Mouse (Mus musculus) stomach, embryonic 14.5 days (tissue): Measurements from ENCODE around the gene Echdc1. TPM values are rescaled to one million over a fixed set of nuclear protein-coding genes. Genes with fewer than 3 reads are reported as not detected.
A peak's percentile ranks its signal among the peaks of the same experiment; 100 is the strongest.

ENCODE experiments used
- ATAC-seq: fragments of 200-750 bp; cut with Nextera tagmentation; 2 replicates; pipeline ENCODE4 v1.8.0; 2017; ENCODE audit warnings: low read depth, moderate TSS enrichment; ENCODE audit not compliant: insufficient number of reproducible peaks, insufficient read depth, low FRiP score
- H3K27ac ChIP-seq: fragments of 300-500 bp; sonication (generic); 2 replicates; pipeline ENCODE4 v1.5.1; 2014; ENCODE audit warnings: mild to moderate bottlenecking, low read length, moderate library complexity, mixed read lengths
- H3K27me3 ChIP-seq: fragments of 300-500 bp; sonication (generic); 2 replicates; pipeline ENCODE4 v1.6.1; 2014; ENCODE audit warnings: low read length, control low read depth, mixed read lengths; ENCODE audit not compliant: control insufficient read depth, insufficient read depth
- H3K36me3 ChIP-seq: fragments of 300-500 bp; sonication (generic); 2 replicates; pipeline ENCODE4 v1.6.1; 2014; ENCODE audit warnings: mild to moderate bottlenecking, control low read depth, low read length, moderate library complexity, mixed read lengths; ENCODE audit not compliant: control insufficient read depth, insufficient read depth
- H3K4me1 ChIP-seq: fragments of 300-500 bp; sonication (generic); 2 replicates; pipeline ENCODE4 v1.6.1; 2014; ENCODE audit warnings: low read length, control low read depth, mixed read lengths; ENCODE audit not compliant: control insufficient read depth, insufficient read depth
- H3K4me2 ChIP-seq: fragments of 300-500 bp; sonication (generic); replicated peaks from 2 replicates; pipeline ENCODE4 v1.6.1; 2014; ENCODE audit warnings: low read depth, low read length, control low read depth
- H3K4me3 ChIP-seq: fragments of 300-500 bp; sonication (generic); 2 replicates; pipeline ENCODE4 v1.5.1; 2014; ENCODE audit warnings: low read depth, low read length, control low read depth
- H3K9ac ChIP-seq: fragments of 300-500 bp; sonication (generic); replicated peaks from 2 replicates; pipeline ENCODE4 v1.6.1; 2014; ENCODE audit warnings: low read depth, mild to moderate bottlenecking, control low read depth, low read length, moderate library complexity, mixed read lengths
- H3K9me3 ChIP-seq: fragments of 300-500 bp; sonication (generic); 2 replicates; pipeline ENCODE4 v1.6.1; 2016; ENCODE audit warnings: low read depth, low read length, control low read depth; ENCODE audit not compliant: control insufficient read depth
- WGBS: fragments of 180-500 bp; shearing (Covaris S2); extraction: QIAGEN DNeasy Blood & Tissue Kit; methylation state at CpG from one replicate; pipeline ENCODE4 v1.1.7; 2014; 5-methylcytosine and 5-hydroxymethylcytosine counted together
- polyA plus RNA-seq: library from polyadenylated mRNA; unstranded; fragments of >200 nt; fragmentation: Nextera tagmentation; extraction: Ambion mirVana; gene quantifications from 2 replicates; pipeline ENCODE4 v1.2.1, GENCODE M21; 2014

The Echdc1 gene
- polyA plus RNA-seq, 1 experiment from 2014 or later, result 28.2 TPM

GRCm38 (mm10) chr10:29338355-29339056 is 25.5 kb downstream of the Echdc1 start:
- H3K9ac ChIP-seq, result no peak overlapping the region
- ATAC-seq, result no peak
- WGBS, result 52% methylated on average over 4 of the region's 4 CpGs
- H3K36me3 ChIP-seq, result peaks cover 8% of the 10 kb centered on the region
- no peak overlapping the region for H3K4me3 ChIP-seq
- no peaks in the 10 kb centered on the region for H3K4me1 ChIP-seq
- H3K4me2 ChIP-seq, result no peak overlapping the region
- H3K27ac ChIP-seq, result no peak overlapping the region
- no peaks in the 10 kb centered on the region for H3K27me3 ChIP-seq
- H3K9me3 ChIP-seq, result no peaks in the 10 kb centered on the region

- Histone ChIP-seq H3K4me3 (no peak overlapping the region), H3K4me1 (no peaks in the 10 kb centered on the region), H3K9ac (no peak overlapping the region), H3K9me3 (no peaks in the 10 kb centered on the region), H3K4me2 (no peak overlapping the region), H3K27ac (no peak overlapping the region), H3K36me3 (peaks cover 17% of the 10 kb centered on the region), H3K27me3 (no peaks in the 10 kb centered on the region)
- ATAC-seq, result no peak
- WGBS, result 82% methylated on average over 4 of the region's 4 CpGs
Observed at GRCm38 (mm10) chr10:29344232-29344631, 31.3 kb downstream of the Echdc1 start.

GRCm38 (mm10) chr10:29346638-29347037 is 33.7 kb downstream of the Echdc1 start:
- Histone ChIP-seq H3K36me3 (peaks cover 13% of the 10 kb centered on the region), H3K27me3 (no peaks in the 10 kb centered on the region), H3K27ac (no peak overlapping the region), H3K4me2 (no peak overlapping the region), H3K9ac (no peak overlapping the region), H3K4me1 (no peaks in the 10 kb centered on the region), H3K9me3 (no peaks in the 10 kb centered on the region), H3K4me3 (no peak overlapping the region)
- no peak for ATAC-seq
- 93% methylated on average over 7 of the region's 7 CpGs for WGBS

- Histone ChIP-seq H3K27ac (no peak overlapping the region), H3K9me3 (no peaks in the 10 kb centered on the region), H3K9ac (no peak overlapping the region), H3K4me2 (no peak overlapping the region), H3K4me3 (no peak overlapping the region), H3K36me3 (peaks cover 16% of the 10 kb centered on the region), H3K4me1 (no peaks in the 10 kb centered on the region), H3K27me3 (no peaks in the 10 kb centered on the region)
- ATAC-seq, result no peak
- WGBS, result 90% methylated on average over 2 of the region's 2 CpGs
Observed at GRCm38 (mm10) chr10:29351420-29351819, 38.5 kb downstream of the Echdc1 start.

GRCm38 (mm10) chr10:29352575-29352974 is 39.6 kb downstream of the Echdc1 start:
- H3K4me2 ChIP-seq, result no peak overlapping the region
- no peak overlapping the region for H3K9ac ChIP-seq
- WGBS, result 85% methylated on average over 3 of the region's 3 CpGs
- H3K4me1 ChIP-seq, result no peaks in the 10 kb centered on the region
- H3K4me3 ChIP-seq, result no peak overlapping the region
- no peak for ATAC-seq
- peaks cover 9% of the 10 kb centered on the region; the same call in 1 of the 2 replicates for H3K36me3 ChIP-seq
- H3K27me3 ChIP-seq, result no peaks in the 10 kb centered on the region
- no peak overlapping the region for H3K27ac ChIP-seq
- H3K9me3 ChIP-seq, result no peaks in the 10 kb centered on the region

GRCm38 (mm10) chr10:29354183-29354582 is 41.2 kb downstream of the Echdc1 start:
- Histone ChIP-seq H3K9me3 (no peaks in the 10 kb centered on the region), H3K27me3 (no peaks in the 10 kb centered on the region), H3K4me2 (no peak overlapping the region), H3K27ac (no peak overlapping the region), H3K9ac (no peak overlapping the region), H3K36me3 (peaks cover 5% of the 10 kb centered on the region; the same call in 1 of the 2 replicates), H3K4me1 (no peaks in the 10 kb centered on the region), H3K4me3 (no peak overlapping the region)
- 57% methylated on average over 7 of the region's 7 CpGs for WGBS
- ATAC-seq, result no peak

- Histone ChIP-seq H3K36me3 (no peaks in the 10 kb centered on the region), H3K27ac (peak overlapping the region; percentile 97), H3K9ac (peak overlapping the region; percentile 90), H3K4me2 (peak overlapping the region; percentile 55), H3K27me3 (no peaks in the 10 kb centered on the region), H3K9me3 (no peaks in the 10 kb centered on the region), H3K4me1 (peaks cover 2% of the 10 kb centered on the region; the same call in 1 of the 2 replicates), H3K4me3 (peak overlapping the region; percentile 91)
- 2% methylated on average over 6 of the region's 6 CpGs for WGBS
- no peak; the same call in 1 of the 2 replicates for ATAC-seq
Observed at GRCm38 (mm10) chr10:29361095-29361463, 48.1 kb downstream of the Echdc1 start.

GRCm38 (mm10) chr10:29361464-29362196 is 48.7 kb downstream of the Echdc1 start:
- ATAC-seq, result peak; percentile 97
- peak overlapping the region; percentile 97 for H3K27ac ChIP-seq
- peaks cover 2% of the 10 kb centered on the region; the same call in 1 of the 2 replicates for H3K4me1 ChIP-seq
- H3K27me3 ChIP-seq, result no peaks in the 10 kb centered on the region
- H3K4me3 ChIP-seq, result peak overlapping the region; percentile 91
- H3K4me2 ChIP-seq, result peak overlapping the region; percentile 62
- WGBS, result under 1% methylated on average over 64 of the region's 100 CpGs
- H3K9ac ChIP-seq, result peak overlapping the region; percentile 90
- no peaks in the 10 kb centered on the region for H3K36me3 ChIP-seq
- no peaks in the 10 kb centered on the region for H3K9me3 ChIP-seq
